Mouse (Mus musculus): ENCODE measurements around the gene Opcml.

Gene Opcml

DNA sequence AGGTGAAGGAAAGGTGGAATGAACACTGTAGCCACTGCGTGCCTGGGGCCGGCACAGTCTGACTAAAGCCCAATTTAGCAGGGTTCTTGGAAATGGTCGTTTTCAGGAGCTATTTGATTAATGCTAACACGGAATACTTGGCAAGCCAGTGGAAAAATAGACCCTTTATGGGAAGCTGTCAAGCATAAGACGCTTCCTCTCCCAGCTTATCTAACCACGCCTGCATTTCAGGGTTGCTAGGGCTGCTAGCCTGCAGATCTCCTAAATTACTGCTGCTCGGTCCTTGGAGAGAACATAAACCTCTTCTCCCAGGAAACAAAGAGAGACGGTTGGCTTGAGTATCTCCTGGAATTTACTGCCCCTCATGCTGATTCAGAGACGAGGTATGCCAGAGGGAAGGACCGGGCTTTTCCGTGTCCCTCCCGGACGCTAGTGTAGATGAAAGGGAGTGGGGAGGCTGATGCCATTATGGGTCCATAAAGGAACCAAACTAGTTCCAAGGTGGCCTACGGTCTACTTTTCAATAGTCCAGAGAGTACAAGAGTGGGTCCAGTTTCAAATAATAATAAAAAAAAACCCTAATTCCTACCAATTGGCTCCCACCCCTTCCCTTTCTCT, 772.6 kb downstream of the Opcml start:
- no peak for DNase-seq

DNA sequence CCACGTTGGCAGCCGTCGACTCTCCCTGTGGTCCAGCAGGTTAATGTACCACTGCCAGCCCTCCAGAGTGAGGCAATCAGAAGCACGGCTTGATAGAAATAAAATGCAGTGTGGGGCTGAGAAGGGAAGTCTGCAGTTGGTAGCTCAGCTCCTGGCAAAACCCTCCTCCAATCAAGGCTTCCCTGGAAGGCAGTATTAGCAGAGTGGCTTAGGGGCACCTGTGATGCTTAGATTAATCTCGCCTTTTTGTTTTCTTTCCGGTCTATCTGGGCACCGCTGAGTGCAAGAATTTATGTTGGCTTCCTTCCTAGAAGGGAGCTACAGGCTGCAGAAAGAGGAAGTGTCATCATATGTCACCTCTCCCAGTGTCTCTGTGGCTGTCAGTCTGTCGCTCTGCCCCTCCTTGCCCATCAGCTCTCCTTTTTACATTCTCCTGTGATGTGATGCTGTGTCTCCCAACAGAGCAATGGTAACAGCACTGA, 778.5 kb downstream of the Opcml start:
- peak; percentile 20 for DNase-seq

DNA sequence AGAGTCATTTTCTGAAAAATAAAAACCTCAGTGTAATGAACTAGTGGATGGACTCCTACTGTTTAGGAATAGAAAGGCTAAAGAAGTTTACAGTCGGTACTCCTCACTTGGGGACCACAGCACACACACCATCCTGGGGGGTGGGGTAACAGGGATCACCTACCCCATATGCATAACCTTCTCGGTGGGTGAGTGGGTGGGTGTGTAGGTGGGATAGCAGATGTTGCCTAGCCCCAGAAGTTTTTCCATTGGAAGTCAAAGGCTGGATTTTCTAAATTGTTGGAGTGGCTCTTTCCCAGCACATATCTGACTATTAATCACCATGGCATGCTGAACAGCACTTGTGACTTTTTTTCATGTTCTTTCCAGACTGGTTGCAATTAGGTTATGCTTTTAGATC, 779.2 kb downstream of the Opcml start:
- DNase-seq = no peak

DNA sequence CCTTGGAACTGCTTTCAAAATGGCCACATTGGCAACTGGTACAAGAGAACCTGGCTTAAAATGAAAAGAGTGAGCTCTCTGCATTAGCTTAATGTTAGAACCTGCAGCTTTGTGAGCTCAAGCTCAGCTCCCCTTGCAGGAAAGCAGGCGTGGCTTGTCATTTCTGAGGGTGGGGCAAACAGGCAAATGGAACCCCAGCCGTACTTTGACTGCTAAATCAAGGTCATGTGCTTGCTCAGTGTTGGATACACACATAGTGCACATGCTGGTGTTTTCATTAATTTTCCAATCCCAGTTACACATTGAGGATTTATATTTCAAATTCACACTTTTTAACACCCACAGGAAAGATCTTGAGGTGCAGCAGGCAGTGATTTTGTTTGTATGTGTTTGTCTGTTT, 781.1 kb downstream of the Opcml start:
- no peak for DNase-seq

DNA sequence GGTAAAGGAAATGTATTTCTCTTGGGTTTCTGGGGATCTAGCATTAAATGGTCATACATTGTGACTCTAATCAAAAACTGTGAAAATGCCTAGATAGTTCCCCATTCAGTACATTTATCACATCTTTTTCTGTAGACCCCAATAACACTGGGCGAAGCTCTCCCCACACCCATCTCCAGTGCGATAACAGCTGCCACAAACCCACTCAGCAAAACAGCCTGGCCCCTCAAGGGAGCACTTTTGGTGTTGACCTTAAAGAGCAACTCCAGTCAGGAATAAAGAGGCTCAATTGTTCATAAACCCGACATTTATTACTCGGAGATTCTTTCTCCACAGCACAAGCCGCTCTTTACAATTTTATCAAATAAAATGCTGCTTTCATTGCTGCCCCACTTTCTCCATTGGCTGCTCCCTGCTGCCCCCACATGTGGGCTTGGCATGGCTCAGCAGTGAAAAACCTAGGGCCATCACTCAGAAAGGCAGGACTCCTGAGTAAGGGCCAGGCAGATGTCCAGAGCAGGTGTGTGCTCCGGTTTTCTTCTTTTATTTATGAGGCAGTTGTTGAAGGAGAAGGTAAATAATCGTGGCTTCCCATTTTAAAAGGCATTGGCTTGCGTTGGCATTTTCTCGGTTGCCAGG, 781.7 kb downstream of the Opcml start:
- DNase-seq = peak; percentile 10

DNA sequence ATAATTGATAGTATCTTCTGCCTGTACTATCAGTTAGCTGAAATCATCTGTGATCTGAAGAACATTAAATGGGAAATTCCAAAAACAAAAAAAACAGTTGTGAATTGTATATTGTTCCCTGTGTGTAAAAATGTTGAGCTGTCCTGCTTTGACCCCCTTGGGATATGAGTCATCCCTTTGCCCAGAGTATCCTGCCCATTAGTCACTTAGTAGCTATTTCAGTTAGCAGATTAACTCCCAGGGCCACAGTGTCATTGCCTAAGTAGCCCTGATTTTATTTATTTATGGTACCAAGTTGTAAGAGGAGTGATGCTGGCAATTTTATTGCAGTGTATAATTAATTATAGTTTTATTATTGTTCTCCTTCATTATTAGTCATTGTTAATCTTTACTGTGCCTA, 788.2 kb downstream of the Opcml start:
- DNase-seq = no peak

DNA sequence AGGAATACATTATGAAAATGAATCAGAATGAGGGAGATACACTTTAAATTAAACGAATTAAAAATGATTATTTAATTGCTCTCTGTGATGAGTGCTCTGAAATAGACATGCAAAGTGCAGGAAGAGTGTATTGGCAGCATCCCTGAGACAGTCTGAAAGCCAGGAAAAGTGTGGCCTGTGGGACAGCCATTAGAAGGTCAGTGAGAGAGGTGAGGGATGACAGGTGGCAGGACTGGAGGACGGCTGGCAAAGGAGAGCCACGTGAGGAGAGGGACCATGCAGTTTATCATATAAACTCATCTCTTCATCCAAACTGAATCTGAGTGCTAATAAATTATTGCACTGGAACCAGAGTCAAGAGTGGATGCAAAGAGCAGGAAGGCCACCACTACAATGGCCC, 796.7 kb downstream of the Opcml start:
- DNase-seq = no peak

DNA sequence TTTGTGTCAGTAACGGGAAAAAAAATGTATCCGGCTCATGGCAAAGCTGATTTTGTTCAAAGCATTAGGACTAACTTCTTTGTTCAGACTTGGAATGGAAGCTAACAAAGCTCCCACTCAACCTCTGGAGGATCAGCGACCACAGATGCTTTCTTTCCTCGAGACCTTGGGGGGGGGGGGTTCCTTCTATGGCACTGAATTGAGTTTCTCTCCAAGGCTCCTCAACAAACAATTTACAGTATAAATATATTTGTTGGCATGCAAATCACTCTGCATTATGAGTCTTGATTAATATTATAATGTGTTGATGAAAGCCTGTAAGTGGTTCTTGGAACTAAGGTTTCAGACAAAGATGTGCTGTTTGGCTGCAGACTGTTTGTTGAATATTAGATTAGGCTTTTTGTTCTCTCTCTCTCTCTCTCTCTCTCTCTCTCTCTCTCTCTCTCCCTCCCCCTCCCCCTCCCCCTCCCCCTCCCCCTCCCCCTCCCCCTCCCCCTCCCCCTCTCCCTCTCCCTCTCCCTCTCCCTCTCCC, 797.3 kb downstream of the Opcml start:
- DNase-seq = no peak

DNA sequence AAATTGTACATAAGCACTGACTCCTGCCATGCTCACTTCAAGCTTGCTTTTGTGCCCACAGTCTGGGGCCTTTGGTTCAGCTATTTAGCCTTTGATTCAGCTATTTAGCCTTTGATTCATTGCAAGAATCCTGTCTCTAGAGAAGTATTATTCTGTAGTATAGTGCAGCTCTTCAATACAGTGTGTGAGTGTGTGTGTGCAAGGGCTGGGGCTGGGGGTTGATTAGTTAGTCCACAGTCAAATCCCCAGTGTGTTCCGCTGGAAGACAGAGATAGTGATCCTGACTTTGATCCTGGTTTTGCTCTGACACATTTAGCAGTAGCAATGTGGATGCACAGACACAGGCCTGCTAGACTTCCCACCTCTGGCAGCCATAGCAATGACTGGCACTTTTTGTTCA, 797.9 kb downstream of the Opcml start:
- no peak for DNase-seq

DNA sequence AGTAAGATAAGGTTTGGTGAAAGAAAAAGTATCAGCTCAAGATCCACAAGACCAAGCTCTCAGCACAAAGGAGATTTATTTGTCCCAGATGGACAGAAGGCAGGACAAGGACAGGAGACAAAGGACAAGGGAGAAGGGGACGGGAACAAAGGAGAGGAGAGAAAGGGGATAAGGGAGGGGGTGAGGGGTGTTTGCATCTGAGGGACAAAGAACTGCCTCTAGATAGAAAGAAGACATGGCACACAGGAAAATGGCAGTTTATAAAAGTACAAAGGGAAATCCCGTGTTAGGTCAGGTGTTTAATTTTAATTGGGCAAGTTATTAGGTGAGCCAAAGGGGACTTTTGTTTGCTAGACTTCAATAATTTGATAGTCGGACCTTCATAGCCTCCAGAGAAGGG, 801.6 kb downstream of the Opcml start:
- DNase-seq = no peak

DNA sequence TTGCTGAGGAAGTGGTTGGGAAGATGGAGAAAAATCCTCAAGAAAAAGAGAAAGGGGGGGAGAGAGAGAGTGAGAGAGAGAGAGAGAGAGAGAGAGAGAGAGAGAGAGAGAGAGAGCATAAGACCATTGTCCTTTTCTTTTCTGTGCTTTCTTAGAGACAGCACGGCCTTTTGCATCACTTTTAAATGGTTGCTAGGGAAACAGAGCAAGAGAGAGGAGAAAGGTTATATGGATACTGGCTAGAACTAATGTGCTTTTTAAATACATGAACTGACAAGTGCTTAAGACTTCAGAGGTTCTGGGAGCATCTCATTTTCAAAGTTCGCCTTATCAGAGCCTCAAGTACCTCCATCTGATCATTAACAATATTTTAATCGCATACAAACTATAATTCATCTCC, 804.5 kb downstream of the Opcml start:
- DNase-seq = no peak

DNA sequence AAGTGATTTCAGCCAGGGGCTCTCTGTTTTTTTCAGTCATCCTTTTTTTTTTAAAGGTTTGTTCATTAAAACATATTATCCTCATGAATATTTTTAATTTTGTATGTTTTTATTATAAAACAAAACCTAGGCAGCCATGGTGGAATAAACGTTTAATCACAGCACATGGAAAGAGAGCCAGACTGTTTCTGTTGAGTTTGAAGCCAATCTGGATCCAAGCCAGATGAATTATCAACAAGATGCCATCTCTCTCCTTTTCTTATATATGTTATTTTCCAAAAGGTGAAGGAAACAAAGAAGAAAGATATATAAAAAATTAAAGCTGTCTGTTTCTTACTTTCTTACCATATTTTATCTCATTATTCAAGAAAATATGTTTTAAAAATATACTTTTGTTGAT, 815.0 kb downstream of the Opcml start:
- no peak for DNase-seq

DNA sequence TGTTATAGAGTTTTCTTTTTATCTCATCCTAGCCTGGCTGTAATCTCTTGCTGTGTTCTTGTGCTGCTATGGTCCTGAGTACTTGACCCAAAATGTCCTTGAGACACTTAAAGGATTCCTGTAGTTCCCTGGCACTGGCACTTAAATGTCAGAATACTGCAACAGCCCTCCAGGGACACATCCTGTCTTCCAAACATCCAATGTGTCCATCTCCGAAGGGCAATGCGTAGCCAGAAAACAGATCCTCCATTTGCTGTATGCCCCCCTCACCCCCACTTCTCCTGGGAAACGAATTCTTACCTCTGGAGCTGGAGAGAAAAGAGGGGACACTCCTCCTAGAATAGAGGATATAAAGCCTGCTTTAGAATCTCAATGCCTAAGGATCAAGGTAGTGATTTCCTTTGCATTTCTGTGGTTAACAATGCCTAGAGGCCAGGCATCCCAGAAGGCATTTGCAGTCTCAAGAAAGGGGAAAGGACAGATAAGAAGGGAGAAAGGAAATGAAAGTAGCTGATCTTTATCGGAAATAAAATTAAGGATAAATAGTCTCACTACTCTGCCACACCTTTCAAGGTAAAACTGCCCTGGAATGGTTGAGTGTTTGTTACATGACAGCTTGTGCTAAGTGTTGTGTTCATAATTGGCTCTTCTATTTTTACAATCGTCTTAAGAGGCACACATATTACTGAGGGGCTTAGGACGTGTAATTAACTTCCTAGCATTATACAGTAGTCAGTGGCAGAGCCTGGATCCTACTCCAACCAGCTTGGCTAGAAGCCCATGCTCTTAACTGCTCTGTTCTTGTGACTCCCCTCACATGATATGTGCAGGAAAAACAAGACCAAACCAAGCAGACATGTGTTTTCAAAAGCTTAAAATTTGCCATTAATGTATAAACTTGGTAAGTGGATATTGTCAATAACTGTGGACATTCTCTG, 823.4 kb downstream of the Opcml start:
- no peak for DNase-seq

DNA sequence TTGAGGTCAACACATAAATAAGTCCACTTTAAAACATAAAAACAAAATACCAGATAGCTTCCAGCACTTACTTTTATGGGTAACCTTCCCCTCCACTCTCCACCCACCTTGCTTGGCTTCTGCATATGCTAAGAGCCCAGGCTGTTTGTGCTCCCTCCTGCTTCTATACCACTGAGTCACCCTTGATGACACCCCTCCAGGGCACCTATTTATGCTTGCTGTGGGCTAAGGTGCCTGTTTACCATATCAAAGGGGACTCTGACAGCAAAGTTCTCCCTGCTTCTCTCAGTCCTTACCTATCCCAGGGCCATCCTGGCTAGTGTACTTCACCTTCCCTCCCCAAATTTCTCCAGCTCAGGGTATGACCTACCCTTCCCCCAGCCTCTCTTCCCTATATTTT, 824.9 kb downstream of the Opcml start:
- no peak for DNase-seq

DNA sequence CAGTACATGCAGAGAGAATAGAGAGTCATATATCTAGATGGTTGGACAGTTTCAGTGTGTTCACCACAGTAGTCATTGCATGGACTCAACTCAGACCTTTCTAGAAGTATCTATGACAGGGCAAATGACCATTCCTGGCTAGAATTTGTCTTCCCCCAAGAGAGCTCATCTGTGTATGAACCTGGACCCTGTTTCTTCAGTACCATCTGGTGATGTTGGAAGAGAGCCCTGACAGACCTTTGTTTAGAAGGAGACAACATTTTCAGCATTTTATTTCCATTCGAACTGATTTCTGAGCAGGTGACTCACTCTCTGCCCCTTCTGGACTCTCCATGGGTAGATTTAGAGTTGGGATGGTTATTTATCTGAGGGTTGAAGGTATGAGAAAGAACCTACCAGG, 827.1 kb downstream of the Opcml start:
- no peak for DNase-seq

DNA sequence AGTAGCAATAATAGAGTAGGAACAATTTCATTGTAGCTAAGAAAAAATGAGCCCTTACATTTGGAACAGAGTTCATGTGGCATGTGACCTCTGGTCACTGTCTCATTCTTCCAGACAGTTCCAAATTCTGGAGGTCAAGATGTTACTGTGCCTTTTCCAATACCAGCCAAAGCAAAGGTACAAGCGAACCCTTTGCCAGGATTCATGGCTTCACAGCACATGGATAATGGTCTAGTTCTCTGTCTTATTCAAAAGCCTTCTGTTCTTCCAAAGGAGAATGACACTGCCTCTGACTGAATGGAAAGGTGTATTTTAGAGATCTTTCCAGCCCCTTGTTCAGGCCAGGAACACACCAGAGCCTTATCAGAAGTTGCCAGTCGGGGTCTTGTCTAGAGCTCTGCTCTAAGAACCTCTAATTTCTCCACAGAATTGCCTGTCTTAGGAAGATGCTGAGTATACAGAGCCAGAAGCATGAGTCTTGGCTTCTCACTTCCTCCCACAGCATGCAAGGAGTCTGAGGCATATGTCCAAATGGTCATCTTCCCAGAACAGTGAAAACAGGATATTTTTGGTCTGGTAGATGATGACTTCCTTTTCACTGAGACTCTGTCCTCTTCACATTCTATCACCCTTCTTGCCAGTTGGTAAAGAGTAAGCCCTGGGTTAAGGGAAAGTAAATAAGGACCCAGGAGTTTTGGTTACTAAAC, 827.8 kb downstream of the Opcml start:
- no peak for DNase-seq

DNA sequence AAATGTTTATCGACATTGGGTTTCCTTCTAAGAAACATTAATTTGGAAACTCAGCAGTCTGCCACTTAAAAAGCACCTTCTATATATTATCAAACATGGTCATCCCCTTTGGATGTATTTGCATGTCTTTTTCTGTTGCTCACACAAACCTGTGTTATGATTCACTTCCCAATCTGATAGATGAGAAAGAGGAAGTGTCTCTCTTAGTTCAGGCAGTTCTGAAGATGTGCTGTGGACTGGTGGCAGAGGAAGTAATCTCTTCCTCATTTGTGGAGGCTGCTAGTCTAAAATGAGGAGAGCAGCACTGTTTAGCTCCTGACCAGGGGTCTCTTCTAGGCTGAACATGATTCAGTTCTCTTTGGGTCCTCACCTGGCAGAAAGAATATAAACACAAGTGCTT, 831.4 kb downstream of the Opcml start:
- no peak for DNase-seq

DNA sequence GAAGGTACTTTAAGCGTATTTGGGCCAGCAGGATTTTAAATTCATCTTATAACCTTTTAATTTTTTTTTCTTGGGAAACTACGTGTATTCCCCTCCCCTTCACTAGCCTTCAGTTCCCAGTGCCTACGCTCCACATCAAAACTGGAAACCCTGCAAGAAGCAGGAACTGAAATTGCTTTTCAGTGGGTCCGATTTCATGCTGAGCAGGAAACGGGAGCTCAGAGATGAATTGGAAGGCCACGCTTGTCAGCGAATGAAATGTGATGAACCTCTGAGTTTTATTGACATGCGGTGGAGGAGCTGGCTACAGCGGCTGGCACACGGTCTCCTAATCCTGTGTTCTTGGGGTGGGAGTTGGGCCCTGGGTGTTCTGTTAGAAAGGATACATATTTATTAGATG, 834.3 kb downstream of the Opcml start:
- DNase-seq = peak; percentile 36

DNA sequence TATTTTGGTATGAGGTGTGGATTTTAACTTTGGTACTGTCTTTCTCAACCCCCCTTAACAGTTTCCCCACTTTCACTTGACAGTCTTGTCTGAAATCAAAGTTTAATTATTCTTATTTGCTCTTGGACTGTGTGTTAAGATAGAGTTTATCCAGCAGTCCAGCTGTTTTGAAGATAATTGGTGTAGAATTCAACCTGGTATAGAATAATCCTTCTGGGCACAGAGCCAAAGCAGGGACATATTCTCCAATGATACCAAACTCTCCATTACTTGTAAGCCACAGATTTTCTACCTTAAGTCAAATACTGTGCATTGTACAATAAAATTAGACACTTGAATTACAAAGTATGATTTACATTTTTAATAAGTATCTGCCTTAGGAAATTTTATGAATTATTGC, 852.2 kb downstream of the Opcml start:
- no peak for DNase-seq

DNA sequence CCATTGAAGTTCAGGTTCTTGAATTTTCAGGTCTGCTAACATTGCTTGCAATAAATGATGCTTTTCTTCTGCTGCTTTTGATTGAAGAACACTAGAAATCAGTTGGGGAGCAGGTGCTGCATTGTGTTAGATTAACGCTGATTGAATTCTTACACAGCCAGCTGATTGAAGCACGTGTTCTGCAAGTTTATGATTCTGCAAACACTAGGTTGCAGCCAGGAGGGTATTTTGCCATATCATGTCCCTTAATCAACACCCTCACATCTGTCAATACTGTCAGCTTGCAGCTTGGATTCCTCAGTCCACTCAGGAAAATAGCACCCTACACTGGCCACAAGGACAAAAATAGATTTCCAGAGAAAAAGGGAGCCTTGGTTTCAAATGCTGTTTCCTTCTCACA, 853.5 kb downstream of the Opcml start:
- no peak for DNase-seq

DNA sequence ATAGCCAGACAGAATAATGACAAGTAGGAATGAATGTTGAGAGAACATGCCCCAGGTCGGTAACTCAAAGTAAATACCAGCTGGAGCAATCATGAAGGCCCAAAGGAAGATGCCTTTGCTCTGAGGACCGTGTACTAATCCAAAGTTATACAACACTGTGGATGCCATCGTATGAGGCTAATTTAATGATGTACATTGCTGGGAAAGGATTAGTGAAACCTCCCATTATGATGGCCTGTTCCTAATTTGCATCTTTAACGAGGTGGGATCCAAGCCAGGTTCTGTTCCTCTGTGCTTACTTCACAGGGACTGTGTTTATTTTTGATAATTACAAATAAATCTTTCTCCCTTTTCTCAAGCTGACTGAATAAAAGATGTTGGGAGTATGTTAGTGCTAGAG, 859.5 kb downstream of the Opcml start:
- no peak for DNase-seq

DNA sequence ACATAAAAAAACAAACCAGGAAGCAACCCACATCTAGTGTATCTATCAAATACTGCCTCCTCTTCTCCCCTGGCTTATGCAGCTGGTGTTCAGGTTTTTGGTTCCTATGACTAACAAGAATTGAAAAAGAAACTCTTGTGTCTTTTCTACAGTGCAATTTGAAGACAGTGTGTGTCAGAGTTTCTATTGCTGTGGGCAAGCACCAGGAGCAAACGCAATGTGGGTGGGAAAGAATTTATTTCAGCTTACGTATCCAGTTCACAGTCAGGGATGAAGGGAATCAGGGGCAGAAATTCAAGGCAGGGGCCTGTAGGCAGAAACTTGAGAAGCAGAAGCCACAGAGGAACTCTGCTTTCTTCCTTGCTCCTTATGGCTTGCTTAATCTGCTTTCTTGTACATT, 869.4 kb downstream of the Opcml start:
- no peak for DNase-seq

DNA sequence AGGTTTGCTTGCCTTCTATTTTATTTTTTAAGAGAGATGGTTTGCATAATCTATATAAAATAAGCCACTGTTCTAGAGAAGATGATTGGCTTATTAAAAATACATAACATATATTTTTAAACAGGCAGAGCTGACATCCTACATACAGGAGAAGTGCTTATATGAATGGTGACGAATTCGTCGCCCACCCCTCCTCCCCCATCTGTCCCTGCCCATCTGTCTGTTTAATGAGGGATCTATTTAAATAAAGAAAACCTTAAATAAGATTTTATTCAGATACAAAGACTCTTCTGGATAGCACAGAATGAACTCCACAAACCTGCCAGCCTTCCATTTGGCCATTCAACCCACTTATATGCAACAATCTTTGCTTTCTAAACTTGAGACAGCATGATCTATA, 872.3 kb downstream of the Opcml start:
- DNase-seq = no peak

Measured in embryo, embryonic 11 days (tissue).